Mouse (Mus musculus) lung, embryonic 15.5 days (tissue): ENCODE data around the gene Slpi. TPM values are rescaled to one million over a fixed set of nuclear protein-coding genes. Genes with fewer than 3 reads are reported as not detected.

ENCODE experiments used
- ATAC-seq: fragments of 200-750 bp; cut with Nextera tagmentation; 2 replicates; pipeline ENCODE4 v1.8.0; 2017; ENCODE audit warnings: moderate number of reproducible peaks, borderline replicate concordance; ENCODE audit not compliant: low FRiP score, low TSS enrichment; ENCODE audit errors: extremely low read depth
- H3K27ac ChIP-seq: fragments of 300-500 bp; sonication (generic); 2 replicates; pipeline ENCODE4 v1.5.1; 2015; ENCODE audit warnings: moderate library complexity, mild to moderate bottlenecking, inconsistent platforms
- H3K27me3 ChIP-seq: fragments of 300-500 bp; sonication (generic); 2 replicates; pipeline ENCODE4 v1.6.1; 2015; ENCODE audit warnings: inconsistent platforms
- H3K36me3 ChIP-seq: fragments of 300-500 bp; sonication (generic); 2 replicates; pipeline ENCODE4 v1.6.1; 2015; ENCODE audit warnings: inconsistent platforms
- H3K4me1 ChIP-seq: fragments of 300-500 bp; sonication (generic); 2 replicates; pipeline ENCODE4 v1.6.1; 2015; ENCODE audit warnings: inconsistent platforms
- H3K4me2 ChIP-seq: fragments of 300-500 bp; sonication (generic); 2 replicates; pipeline ENCODE4 v1.6.1; 2015; ENCODE audit warnings: inconsistent platforms, mild to moderate bottlenecking, moderate library complexity
- H3K4me3 ChIP-seq: fragments of 300-500 bp; sonication (generic); 2 replicates; pipeline ENCODE4 v1.5.1; 2015; ENCODE audit warnings: mild to moderate bottlenecking, inconsistent platforms
- H3K9ac ChIP-seq: fragments of 300-500 bp; sonication (generic); 2 replicates; pipeline ENCODE4 v1.6.1; 2015; ENCODE audit warnings: inconsistent platforms
- H3K9me3 ChIP-seq: fragments of 300-500 bp; sonication (generic); 2 replicates; pipeline ENCODE4 v1.6.1; 2016; ENCODE audit warnings: inconsistent platforms
- WGBS: fragments of 180-500 bp; shearing (Covaris S2); methylation state at CpG from one replicate; pipeline ENCODE4 v1.1.7; 2015; 5-methylcytosine and 5-hydroxymethylcytosine counted together
- polyA plus RNA-seq: library from polyadenylated mRNA; unstranded; fragments of >200 nt; fragmentation: Nextera tagmentation; extraction: Ambion mirVana; gene quantifications from 2 replicates; pipeline ENCODE4 v1.2.1, GENCODE M21; 2015

The Slpi gene
- polyA plus RNA-seq, 1 experiment from 2014 or later = 1.6 TPM

DNA sequence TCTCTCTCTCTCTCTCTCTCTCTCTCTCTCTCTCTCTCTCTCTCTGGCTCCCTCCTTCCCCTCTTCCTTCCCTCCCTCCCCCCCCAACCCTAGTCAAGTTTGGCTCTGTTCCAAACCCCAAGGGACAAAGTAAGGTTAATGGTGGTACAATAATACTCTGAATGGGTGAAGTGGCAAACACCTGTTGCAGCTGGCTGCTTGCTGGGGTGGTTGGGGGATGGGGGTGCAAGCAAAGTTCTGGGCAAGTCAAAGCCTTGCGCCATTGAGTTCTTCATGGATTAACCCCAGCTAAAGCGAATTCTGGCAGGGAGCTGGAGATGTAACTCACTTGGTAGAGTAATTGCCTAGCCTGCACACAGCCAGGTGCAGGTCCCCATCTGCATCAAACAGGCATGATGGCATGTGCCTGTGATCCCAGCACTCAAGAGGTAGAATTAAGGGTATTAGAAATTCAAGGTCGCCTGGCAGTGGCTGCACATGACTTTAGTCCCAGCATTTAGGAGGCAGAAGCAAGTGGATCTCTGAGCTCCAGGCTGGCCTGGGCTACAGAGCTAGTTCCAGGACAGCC is 29.5 kb upstream of the Slpi start:
- Histone ChIP-seq H3K27me3 (peaks cover 4% of the 10 kb centered on the region; the same call in 1 of the 2 replicates), H3K27ac (no peak overlapping the region), H3K4me3 (no peak overlapping the region), H3K4me1 (peaks cover 10% of the 10 kb centered on the region; the same call in 1 of the 2 replicates), H3K9ac (no peak overlapping the region), H3K9me3 (no peaks in the 10 kb centered on the region), H3K4me2 (no peak overlapping the region), H3K36me3 (peaks cover under 1% of the 10 kb centered on the region; the same call in 1 of the 2 replicates)
- WGBS = 25% methylated on average over 3 of the region's 3 CpGs
- ATAC-seq = no peak

DNA sequence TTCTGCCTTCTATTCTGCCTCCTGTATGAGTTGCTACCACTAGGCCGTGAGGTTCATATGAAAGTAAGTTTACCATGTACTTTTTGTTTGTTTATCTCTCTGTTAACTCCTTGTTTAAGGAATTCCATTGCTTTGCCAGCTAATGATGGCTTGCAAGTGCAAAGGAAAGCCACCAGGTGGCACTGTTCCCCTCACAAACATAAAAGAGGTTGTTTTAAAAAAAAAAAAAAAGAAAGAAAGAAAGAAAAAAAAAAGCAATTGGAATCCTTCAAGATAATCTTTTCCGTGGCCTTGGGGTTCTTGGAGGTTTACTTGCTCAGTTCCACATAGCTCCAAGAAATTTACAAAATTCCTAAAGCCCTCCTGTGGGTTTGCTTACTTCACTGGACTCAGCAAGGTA is 28.3 kb upstream of the Slpi start:
- Histone ChIP-seq H3K4me3 (no peak overlapping the region), H3K4me2 (no peak overlapping the region), H3K4me1 (peaks cover 10% of the 10 kb centered on the region; the same call in 1 of the 2 replicates), H3K9me3 (no peaks in the 10 kb centered on the region), H3K36me3 (no peaks in the 10 kb centered on the region), H3K27ac (no peak overlapping the region), H3K27me3 (peaks cover 4% of the 10 kb centered on the region; the same call in 1 of the 2 replicates), H3K9ac (no peak overlapping the region)
- ATAC-seq = no peak
- 2% methylated on average over 2 of the region's 2 CpGs for WGBS

GRCm38 (mm10) chr2:164414581-164414980 is 25.7 kb upstream of the Slpi start:
- WGBS = 57% methylated on average over 10 of the region's 10 CpGs
- H3K9ac ChIP-seq = no peak overlapping the region
- H3K4me2 ChIP-seq = peak overlapping the region; percentile 49
- ATAC-seq = no peak
- no peak overlapping the region for H3K27ac ChIP-seq
- H3K27me3 ChIP-seq = peaks cover 4% of the 10 kb centered on the region; the same call in 1 of the 2 replicates
- H3K36me3 ChIP-seq = no peaks in the 10 kb centered on the region
- H3K9me3 ChIP-seq = no peaks in the 10 kb centered on the region
- H3K4me3 ChIP-seq = peak overlapping the region; percentile 21; the same call in 1 of the 2 replicates
- peaks cover 10% of the 10 kb centered on the region; the same call in 1 of the 2 replicates for H3K4me1 ChIP-seq

- no peak overlapping the region; the same call in 1 of the 2 replicates for H3K9ac ChIP-seq
- peaks cover 10% of the 10 kb centered on the region; the same call in 1 of the 2 replicates for H3K4me1 ChIP-seq
- no peaks in the 10 kb centered on the region for H3K36me3 ChIP-seq
- peak overlapping the region; percentile 49 for H3K4me2 ChIP-seq
- H3K27me3 ChIP-seq = peaks cover 4% of the 10 kb centered on the region; the same call in 1 of the 2 replicates
- peak overlapping the region; percentile 21 for H3K4me3 ChIP-seq
- H3K27ac ChIP-seq = no peak overlapping the region
- no peaks in the 10 kb centered on the region for H3K9me3 ChIP-seq
- peak; percentile 46; the same call in 1 of the 2 replicates for ATAC-seq
- WGBS = 18% methylated on average over 28 of the region's 28 CpGs
These were observed 25.3 kb upstream of the Slpi start for GRCm38 (mm10) chr2:164414167-164414566.

GRCm38 (mm10) chr2:164407708-164408107 is 18.8 kb upstream of the Slpi start:
- no peaks in the 10 kb centered on the region for H3K36me3 ChIP-seq
- H3K9me3 ChIP-seq = no peaks in the 10 kb centered on the region
- no peak overlapping the region for H3K27ac ChIP-seq
- peak overlapping the region; percentile 13; the same call in 1 of the 2 replicates for H3K4me2 ChIP-seq
- no peak for ATAC-seq
- H3K9ac ChIP-seq = no peak overlapping the region
- 1% methylated on average over 22 of the region's 22 CpGs for WGBS
- H3K27me3 ChIP-seq = peaks cover 50% of the 10 kb centered on the region
- peaks cover 48% of the 10 kb centered on the region for H3K4me1 ChIP-seq
- no peak overlapping the region for H3K4me3 ChIP-seq

DNA sequence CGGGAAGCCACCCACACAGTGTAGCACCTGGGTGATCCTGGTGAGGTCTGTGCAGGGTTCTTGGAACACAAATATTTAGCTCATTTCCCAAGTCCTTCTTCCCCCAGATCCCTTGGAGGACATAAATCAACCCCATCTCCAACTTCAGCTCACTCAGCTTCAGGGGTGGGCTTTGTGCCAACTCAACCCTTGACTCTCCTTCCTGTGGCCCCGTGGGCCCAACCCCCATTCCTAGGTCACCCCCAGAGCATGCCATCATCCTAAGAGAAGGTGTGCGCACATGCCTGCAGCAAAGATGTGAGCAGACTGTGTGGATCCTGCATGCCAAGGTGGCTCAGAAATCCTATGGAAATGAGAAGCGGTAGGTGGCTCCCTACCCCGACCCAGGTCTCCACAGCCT is 16.6 kb upstream of the Slpi start:
- whole genome bisulfite sequencing = 31% methylated on average over 5 of the region's 5 CpGs
- H3K4me1 ChIP-seq = peaks cover 55% of the 10 kb centered on the region
- no peak for ATAC-seq
- H3K36me3 ChIP-seq = no peaks in the 10 kb centered on the region
- H3K9me3 ChIP-seq = no peaks in the 10 kb centered on the region
- peak overlapping the region; percentile 46 for H3K4me3 ChIP-seq
- H3K9ac ChIP-seq = no peak overlapping the region
- H3K27me3 ChIP-seq = peaks cover 70% of the 10 kb centered on the region
- H3K4me2 ChIP-seq = peak overlapping the region; percentile 74
- peak overlapping the region; percentile 94 for H3K27ac ChIP-seq

GRCm38 (mm10) chr2:164405060-164405459 is 16.2 kb upstream of the Slpi start, which contains the start of gene Matn4:
Gene Matn4 (minus strand): TSS chr2:164405160.
- ATAC-seq = no peak
- WGBS = 10% methylated on average over 9 of the region's 9 CpGs
- Histone ChIP-seq H3K36me3 (no peaks in the 10 kb centered on the region), H3K9ac (peak within 1 kb of the TSS; percentile 48), H3K27ac (peak within 1 kb of the TSS; percentile 94), H3K4me3 (peak within 1 kb of the TSS; percentile 46), H3K4me1 (peaks cover 60% of the 10 kb centered on the region), H3K27me3 (peaks cover 75% of the 10 kb centered on the region), H3K4me2 (peak within 1 kb of the TSS; percentile 74), H3K9me3 (no peaks in the 10 kb centered on the region)

DNA sequence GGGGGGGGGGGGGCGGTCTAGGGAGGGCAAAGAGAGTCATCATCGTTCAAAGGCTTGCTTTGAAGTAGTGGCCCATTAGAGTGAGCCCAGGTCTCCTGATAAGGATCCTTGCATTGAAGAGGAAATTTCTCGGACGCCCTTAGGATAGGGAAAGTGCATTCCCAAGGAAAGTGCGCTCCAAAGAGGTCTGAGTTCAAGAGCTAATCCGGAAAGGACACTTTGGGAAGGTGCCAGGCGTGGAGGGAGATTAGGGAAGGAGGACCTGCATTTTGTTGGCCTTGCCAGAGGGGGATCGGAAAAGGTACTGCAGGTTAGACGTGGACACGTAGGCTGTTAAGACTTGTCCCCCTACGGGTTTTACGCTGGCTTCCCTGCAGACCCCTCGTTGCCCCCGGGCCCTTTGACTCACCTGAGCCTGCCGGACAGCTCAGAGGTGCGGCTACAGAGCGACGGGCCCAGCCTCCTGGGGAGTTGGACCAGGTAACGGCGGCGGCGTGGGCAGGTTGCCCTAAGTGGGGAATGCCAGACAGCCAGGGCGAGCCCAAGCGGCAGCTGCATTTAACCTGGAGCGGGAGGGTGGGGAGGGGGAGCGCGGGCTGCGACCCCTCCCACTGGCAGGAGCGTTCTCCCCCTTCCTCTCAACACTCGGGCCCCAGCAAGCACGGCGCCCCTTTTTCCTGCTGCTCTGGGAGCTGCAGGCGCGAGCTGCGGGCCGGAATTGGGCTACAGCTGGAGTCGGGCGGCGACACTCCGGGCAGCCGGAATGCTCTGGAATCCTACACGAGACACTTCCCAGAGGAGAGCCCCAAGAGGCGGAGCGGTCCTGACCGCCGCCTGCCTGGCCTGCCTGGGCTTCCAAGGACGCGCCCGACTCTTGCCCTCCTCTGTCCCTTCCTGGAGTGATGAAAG is 15.4 kb upstream of the Slpi start:
- H3K4me3 ChIP-seq = peak overlapping the region; percentile 46
- WGBS = 1% methylated on average over 34 of the region's 49 CpGs

DNA sequence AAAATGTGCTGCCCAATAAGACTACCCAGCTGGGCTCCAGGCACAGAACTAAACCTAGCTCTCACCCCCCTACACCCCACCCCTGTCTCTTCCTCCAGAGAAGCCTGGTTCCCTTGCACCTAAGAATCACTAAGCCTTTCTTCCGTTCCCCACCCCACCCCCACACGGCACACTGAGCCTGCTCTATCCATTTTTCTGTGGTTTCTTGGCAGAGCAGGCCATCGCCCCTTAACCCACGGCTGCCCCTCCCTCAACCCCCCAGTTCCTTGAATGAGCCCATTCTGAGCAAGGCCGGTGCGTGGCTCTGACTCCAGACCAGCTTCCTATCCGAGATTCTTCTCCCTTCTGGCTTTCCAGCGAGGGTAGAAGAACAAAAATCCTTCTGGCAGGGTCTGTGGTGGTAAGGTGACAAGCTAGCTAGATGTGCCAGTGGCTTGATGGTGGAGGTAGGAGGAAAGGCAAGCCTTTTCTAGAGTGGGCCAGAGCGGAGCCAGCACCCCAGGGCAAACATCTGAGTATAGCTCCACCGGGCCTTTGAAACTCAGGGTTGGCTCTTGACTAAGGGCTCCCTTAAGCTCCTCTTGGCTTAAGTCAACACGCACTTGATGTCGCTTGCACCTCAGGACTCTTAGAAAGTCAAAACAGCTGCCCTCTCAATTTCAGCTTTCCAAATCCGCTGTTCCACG is 14.6 kb upstream of the Slpi start:
- peak overlapping the region; percentile 94 for H3K27ac ChIP-seq
- peaks cover 86% of the 10 kb centered on the region for H3K27me3 ChIP-seq
- H3K4me3 ChIP-seq = peak overlapping the region; percentile 46
- ATAC-seq = peak; percentile 55
- WGBS = 12% methylated on average over 14 of the region's 14 CpGs
- H3K9ac ChIP-seq = no peak overlapping the region
- H3K4me1 ChIP-seq = peaks cover 58% of the 10 kb centered on the region
- H3K9me3 ChIP-seq = no peaks in the 10 kb centered on the region
- H3K36me3 ChIP-seq = no peaks in the 10 kb centered on the region
- peak overlapping the region; percentile 74 for H3K4me2 ChIP-seq

More for the DNA sequence above, 15.4 kb upstream of the Slpi start:
- peak; percentile 66 for ATAC-seq
- Histone ChIP-seq H3K36me3 (no peaks in the 10 kb centered on the region), H3K4me1 (peaks cover 60% of the 10 kb centered on the region), H3K9ac (peak overlapping the region; percentile 48), H3K9me3 (no peaks in the 10 kb centered on the region), H3K4me2 (peak overlapping the region; percentile 74), H3K27me3 (peaks cover 82% of the 10 kb centered on the region), H3K27ac (peak overlapping the region; percentile 94)

DNA sequence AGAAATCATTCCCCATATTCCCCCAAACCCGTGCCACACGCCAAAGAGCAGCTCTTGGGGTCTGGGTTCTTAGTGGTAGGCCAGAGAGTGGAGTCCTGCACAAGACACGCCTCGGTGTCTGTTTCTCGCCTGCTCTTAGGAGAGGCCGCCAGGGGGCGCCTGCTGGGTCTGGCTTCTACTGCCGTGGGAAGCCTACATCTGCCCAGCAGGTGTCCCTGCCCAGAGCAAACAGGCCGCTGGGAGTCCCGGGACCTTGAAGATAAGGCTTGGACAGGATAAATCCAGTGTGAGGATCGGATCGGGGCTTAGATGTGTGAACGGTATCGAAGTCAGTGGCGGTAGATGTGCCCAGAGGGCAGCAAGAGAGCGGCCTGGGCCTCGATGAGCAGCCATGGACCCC is 14.0 kb upstream of the Slpi start, which contains the start of gene Rbpjl:
TSS of gene Rbpjl (plus strand) at position 236 of the 400 bp plus-strand sequence.
- Histone ChIP-seq H3K9me3 (no peaks in the 10 kb centered on the region), H3K4me2 (peak within 1 kb of the TSS; percentile 74)

DNA sequence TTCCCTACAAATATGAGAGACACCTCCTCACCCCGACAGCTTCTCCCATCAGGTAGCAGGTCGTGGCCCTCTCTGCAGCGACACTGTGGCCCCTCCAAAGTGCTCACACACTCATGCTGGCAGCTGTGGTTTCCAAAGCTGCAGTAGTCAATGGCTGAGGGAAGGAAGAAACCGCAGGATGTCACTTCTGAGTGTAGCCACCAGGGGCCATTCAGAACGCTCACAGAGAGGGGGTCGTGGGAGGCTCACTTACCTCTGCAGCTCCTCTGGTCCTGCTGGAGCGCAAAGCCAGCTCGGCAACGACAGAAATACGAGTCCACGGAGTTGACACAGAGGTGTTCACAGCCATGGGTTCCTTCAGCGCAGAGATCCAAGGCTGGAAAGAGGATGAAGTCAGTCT is 8.0 kb upstream of the Slpi start:
- WGBS = 69% methylated on average over 12 of the region's 12 CpGs
- H3K9ac ChIP-seq = no peak overlapping the region
- H3K4me1 ChIP-seq = peaks cover 10% of the 10 kb centered on the region; the same call in 1 of the 2 replicates
- H3K4me3 ChIP-seq = no peak overlapping the region
- H3K36me3 ChIP-seq = no peaks in the 10 kb centered on the region
- H3K4me2 ChIP-seq = no peak overlapping the region
- no peaks in the 10 kb centered on the region for H3K9me3 ChIP-seq
- no peak for ATAC-seq
- H3K27me3 ChIP-seq = peaks cover 33% of the 10 kb centered on the region
- H3K27ac ChIP-seq = no peak overlapping the region

More for the DNA sequence above, 14.0 kb upstream of the Slpi start, which contains the start of gene Rbpjl:
- Histone ChIP-seq H3K4me1 (peaks cover 51% of the 10 kb centered on the region), H3K36me3 (no peaks in the 10 kb centered on the region), H3K27ac (peak within 1 kb of the TSS; percentile 94), H3K27me3 (peaks cover 82% of the 10 kb centered on the region), H3K4me3 (peak within 1 kb of the TSS; percentile 46), H3K9ac (no peak within 1 kb of the TSS)
- WGBS = 4% methylated on average over 17 of the region's 17 CpGs
- ATAC-seq = 0 out of 2 replicates have a peak, but pooled peaks have one; percentile 25
